Mouse (Mus musculus): ENCODE results near the gene Dffa. TPM values are rescaled to one million over a fixed set of nuclear protein-coding genes. Genes with fewer than 3 reads are reported as not detected.

The Dffa gene
- polyA plus RNA-seq, 1 experiment from 2014 or later: 28.5 TPM

DNA sequence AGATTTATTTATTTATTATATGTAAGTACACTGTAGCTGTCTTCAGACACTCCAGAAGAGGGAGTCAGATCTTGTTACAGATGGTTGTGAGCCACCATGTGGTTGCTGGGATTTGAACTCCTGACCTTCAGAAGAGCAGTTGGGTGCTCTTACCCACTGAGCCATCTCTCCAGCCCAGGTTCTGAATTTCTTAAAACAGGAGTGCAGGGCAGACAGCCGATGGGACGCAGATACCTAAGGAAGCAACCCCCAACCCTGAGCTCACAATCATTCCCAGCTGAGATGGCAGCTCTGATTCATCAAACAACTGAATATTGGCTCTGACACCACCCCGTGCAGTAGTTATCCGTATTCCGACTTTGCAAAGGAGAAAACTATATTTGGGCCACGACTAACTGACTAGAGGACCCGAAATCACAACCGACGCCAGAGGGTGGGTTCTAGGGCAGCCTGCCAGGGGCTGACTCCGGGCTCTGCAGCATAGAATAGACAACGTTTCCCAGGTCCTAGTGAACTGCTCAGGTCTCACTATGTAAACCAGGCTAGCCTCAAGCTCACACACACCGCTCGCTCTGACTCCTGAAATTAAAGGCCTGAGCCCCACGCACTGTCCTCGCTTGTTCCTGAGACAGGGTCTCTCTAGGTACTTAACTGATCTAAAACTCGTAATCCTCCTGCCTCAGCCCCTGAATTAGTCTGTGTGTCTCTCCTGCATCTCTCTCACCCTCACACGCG, 32.3 kb downstream of the Dffa start:
- DNase-seq (ENCODE audit: low spot score) (no peak), ATAC-seq (replicated peaks; ENCODE audit: low FRiP score) (no peak)
- peak overlapping the region; percentile 49 for H3K4me2 ChIP-seq (ENCODE audit: low read depth, low read length, severe bottlenecking)
- peak overlapping the region; percentile 80 for H3K9ac ChIP-seq (ENCODE audit: low read length)
- peaks cover 6% of the 10 kb centered on the region; the same call in 1 of the 2 replicates for H3K4me1 ChIP-seq (replicated peaks; ENCODE audit: control insufficient read depth, insufficient read depth, low read length)
- H3K27ac ChIP-seq (ENCODE audit: low read depth, low read length): peak overlapping the region; percentile 89; the same call in 1 of the 2 replicates
- no peaks in the 10 kb centered on the region for H3K27me3 ChIP-seq (ENCODE audit: control insufficient read depth, insufficient read depth, low read length)
- H3K36me3 ChIP-seq (ENCODE audit: control insufficient read depth, insufficient read depth, low read length): no peaks in the 10 kb centered on the region
- H3K9me3 ChIP-seq (ENCODE audit: control insufficient read depth, low read length): no peaks in the 10 kb centered on the region
- WGBS: 77% methylated on average over 18 of the region's 18 CpGs
- peak overlapping the region; percentile 47 for H3K4me3 ChIP-seq (ENCODE audit: low read depth, low read length)

DNA sequence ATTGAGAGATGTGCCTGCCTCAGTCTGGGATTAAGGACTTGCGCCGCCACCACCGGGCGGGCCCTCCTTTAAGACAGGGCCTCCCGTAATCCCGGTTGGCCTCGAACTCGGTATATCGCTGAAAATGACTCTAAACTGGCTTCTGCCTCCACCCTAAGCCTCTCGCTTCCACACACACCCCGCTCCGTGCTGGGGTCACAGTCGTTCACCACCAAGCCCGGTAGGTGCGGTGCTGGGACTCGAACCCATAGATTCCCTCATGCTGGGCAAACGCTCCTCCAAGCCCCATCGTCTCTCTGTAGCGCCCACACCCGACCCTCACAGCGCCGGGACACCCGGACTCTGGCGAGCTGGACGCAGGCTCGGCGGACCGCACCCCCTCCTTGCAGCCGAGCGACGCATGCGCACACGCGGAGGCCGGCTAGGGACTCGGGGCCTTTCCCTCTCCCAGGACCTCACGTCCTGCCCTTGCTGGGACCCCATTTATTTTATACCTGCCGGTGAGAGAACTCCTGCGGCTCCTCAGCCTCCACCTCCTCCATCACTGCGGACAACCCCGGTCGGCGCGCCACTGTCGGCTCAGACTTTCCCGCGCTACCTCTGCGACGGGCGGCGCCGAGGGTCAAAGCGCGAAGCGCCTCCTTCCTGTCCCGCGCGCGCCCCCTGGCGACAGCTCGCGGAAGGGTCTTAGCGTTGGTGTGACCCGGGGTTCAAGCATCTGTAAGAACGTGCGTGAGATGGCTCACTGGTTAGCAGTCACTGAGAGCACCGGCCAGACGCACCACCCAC, 33.2 kb downstream of the Dffa start, which contains the start of gene Cenps:
Cenps (minus strand) TSS at position 648 of the 789 bp plus-strand sequence.
- H3K4me1 ChIP-seq (replicated peaks; ENCODE audit: control insufficient read depth, insufficient read depth, low read length): peaks cover 6% of the 10 kb centered on the region; the same call in 1 of the 2 replicates
- peak within 1 kb of the TSS; percentile 47 for H3K4me3 ChIP-seq (ENCODE audit: low read depth, low read length)
- no peaks in the 10 kb centered on the region for H3K9me3 ChIP-seq (ENCODE audit: control insufficient read depth, low read length)
- peak within 1 kb of the TSS; percentile 49 for H3K4me2 ChIP-seq (ENCODE audit: low read depth, low read length, severe bottlenecking)
- no peaks in the 10 kb centered on the region for H3K27me3 ChIP-seq (ENCODE audit: control insufficient read depth, insufficient read depth, low read length)
- WGBS: under 1% methylated on average over 68 of the region's 68 CpGs
- ATAC-seq (replicated peaks; ENCODE audit: low FRiP score): peak; percentile 90
- peak; percentile 99 for DNase-seq (ENCODE audit: low spot score)
- no peaks in the 10 kb centered on the region for H3K36me3 ChIP-seq (ENCODE audit: control insufficient read depth, insufficient read depth, low read length)
- peak within 1 kb of the TSS; percentile 80 for H3K9ac ChIP-seq (ENCODE audit: low read length)
- peak within 1 kb of the TSS; percentile 89 for H3K27ac ChIP-seq (ENCODE audit: low read depth, low read length)

DNA sequence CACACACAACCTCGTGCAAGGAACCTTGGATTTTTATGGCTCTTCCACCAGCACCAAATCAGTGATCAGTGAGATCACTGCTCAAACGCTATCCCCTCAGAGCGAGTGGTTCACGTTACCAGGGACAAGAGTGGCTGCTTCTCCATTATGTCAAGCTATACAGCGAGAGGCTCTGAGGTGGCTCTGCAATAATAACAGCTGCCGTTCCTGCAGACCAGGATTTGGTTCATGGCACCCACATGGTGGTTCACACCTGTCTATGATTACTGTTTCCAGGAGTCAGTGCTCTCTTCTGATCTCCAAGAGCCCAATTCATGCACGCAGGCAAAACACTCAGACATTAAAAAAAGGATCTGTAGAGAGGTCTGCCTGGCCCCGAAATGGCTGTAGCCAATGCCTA, 34.6 kb downstream of the Dffa start:
- H3K9me3 ChIP-seq (ENCODE audit: control insufficient read depth, low read length): no peaks in the 10 kb centered on the region
- H3K36me3 ChIP-seq (ENCODE audit: control insufficient read depth, insufficient read depth, low read length): no peaks in the 10 kb centered on the region
- 86% methylated on average over 8 of the region's 8 CpGs for WGBS
- H3K9ac ChIP-seq (ENCODE audit: low read length): no peak overlapping the region
- peaks cover 6% of the 10 kb centered on the region; the same call in 1 of the 2 replicates for H3K4me1 ChIP-seq (replicated peaks; ENCODE audit: control insufficient read depth, insufficient read depth, low read length)
- DNase-seq (ENCODE audit: low spot score) (no peak), ATAC-seq (replicated peaks; ENCODE audit: low FRiP score) (no peak)
- no peak overlapping the region for H3K27ac ChIP-seq (ENCODE audit: low read depth, low read length)
- H3K27me3 ChIP-seq (ENCODE audit: control insufficient read depth, insufficient read depth, low read length): no peaks in the 10 kb centered on the region
- no peak overlapping the region for H3K4me3 ChIP-seq (ENCODE audit: low read depth, low read length)
- no peak overlapping the region for H3K4me2 ChIP-seq (ENCODE audit: low read depth, low read length, severe bottlenecking)

DNA sequence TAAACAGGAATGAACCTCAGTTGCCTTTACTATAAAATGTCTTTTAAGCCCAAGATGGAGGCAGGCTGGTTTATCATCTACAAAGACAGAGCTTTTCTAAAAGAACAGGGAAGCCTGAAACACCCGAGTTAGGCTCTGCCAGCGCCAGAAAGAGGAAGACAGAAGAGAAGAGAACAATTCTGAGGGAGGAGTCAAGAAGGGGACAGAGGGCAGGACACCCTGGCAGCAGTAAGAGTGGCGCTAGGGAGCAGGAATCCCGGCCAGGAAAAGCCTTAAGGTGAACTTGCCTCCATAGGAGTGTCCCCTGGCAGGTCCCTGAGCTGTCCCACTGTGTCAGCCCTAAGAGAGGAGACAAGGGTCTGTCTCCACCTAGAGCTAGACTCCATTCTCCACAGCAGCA, 39.6 kb downstream of the Dffa start:
- Histone ChIP-seq H3K36me3 (ENCODE audit: control insufficient read depth, insufficient read depth, low read length) (no peaks in the 10 kb centered on the region), H3K4me1 (replicated peaks; ENCODE audit: control insufficient read depth, insufficient read depth, low read length) (no peaks in the 10 kb centered on the region; the same call in 1 of the 2 replicates), H3K4me3 (ENCODE audit: low read depth, low read length) (no peak overlapping the region), H3K4me2 (ENCODE audit: low read depth, low read length, severe bottlenecking) (no peak overlapping the region), H3K9ac (ENCODE audit: low read length) (no peak overlapping the region), H3K9me3 (ENCODE audit: control insufficient read depth, low read length) (no peaks in the 10 kb centered on the region), H3K27me3 (ENCODE audit: control insufficient read depth, insufficient read depth, low read length) (no peaks in the 10 kb centered on the region), H3K27ac (ENCODE audit: low read depth, low read length) (no peak overlapping the region)
- ATAC-seq (replicated peaks; ENCODE audit: low FRiP score) (no peak), DNase-seq (ENCODE audit: low spot score) (no peak)
- WGBS: 39% methylated on average over 4 of the region's 4 CpGs

DNA sequence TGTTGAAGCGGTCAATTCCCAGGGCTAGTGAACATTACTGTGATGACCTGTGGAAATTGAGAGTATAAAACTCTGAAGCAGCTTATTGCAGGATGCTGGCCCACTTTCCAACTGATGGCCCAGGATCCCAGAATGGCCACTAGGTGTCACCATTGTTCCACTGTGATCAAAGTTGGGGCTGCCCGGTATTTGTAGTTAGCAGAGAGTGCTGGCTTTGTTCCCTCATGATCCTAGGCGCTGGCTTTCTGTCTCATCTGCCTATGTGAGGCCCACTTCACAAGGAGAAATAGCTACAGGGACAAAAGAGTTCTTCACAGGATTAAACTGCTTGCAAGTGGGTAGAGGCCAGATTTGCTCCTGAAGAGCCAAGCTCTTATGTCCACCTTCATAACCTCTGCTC, 40.5 kb downstream of the Dffa start:
- H3K4me1 ChIP-seq (replicated peaks; ENCODE audit: control insufficient read depth, insufficient read depth, low read length): no peaks in the 10 kb centered on the region; the same call in 1 of the 2 replicates
- peak; percentile 89 for ATAC-seq (replicated peaks; ENCODE audit: low FRiP score)
- H3K9me3 ChIP-seq (ENCODE audit: control insufficient read depth, low read length): no peaks in the 10 kb centered on the region
- no peak overlapping the region for H3K27ac ChIP-seq (ENCODE audit: low read depth, low read length)
- no peak overlapping the region for H3K4me2 ChIP-seq (ENCODE audit: low read depth, low read length, severe bottlenecking)
- H3K27me3 ChIP-seq (ENCODE audit: control insufficient read depth, insufficient read depth, low read length): no peaks in the 10 kb centered on the region
- H3K9ac ChIP-seq (ENCODE audit: low read length): peak overlapping the region; percentile 32; the same call in 1 of the 2 replicates
- H3K36me3 ChIP-seq (ENCODE audit: control insufficient read depth, insufficient read depth, low read length): no peaks in the 10 kb centered on the region
- no peak overlapping the region for H3K4me3 ChIP-seq (ENCODE audit: low read depth, low read length)
- 5% methylated on average over 3 of the region's 3 CpGs for WGBS
- peak; percentile 92 for DNase-seq (ENCODE audit: low spot score)

DNA sequence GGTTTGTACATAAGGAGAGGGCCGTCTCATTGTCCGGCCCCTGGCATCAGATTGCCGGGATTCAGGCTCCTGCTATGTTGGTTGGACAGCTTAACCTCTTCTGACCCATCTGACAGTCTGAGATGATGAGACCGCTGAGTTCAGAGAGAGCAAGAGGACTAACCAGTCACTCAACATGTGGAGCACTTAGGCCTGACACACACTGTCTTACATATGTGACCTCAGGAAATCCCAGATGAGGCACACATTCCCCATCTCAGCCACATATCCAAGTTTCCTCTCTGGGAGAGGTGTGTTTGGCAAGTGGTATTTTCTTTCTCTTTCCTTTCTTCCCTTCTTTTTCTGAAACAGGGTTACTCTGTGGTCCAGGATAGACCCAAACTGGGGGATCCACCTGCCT, 41.2 kb downstream of the Dffa start:
- Histone ChIP-seq H3K9ac (ENCODE audit: low read length) (no peak overlapping the region), H3K27ac (ENCODE audit: low read depth, low read length) (no peak overlapping the region)

DNA sequence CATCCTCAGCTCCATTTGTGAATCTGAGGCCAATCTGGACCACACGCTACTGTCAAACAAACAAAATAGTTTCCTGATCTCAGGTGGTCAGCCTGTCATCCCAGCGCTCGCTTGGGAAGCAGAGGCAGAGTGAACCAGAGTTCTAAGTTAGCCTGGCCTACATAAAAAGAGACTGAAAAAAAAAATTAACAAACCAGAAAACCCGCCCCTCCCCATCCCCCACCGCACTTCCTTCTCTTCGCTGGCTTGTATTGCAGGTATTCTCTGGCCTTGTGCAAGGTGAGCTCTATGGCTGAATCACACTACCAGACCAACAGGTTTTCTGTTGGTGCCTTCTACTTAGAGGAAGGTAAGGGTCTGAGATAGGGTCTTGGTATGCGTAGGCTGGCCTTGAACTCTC, 43.6 kb downstream of the Dffa start:
- 92% methylated on average over 7 of the region's 7 CpGs for WGBS
- H3K9me3 ChIP-seq (ENCODE audit: control insufficient read depth, low read length): no peaks in the 10 kb centered on the region
- no peak overlapping the region for H3K27ac ChIP-seq (ENCODE audit: low read depth, low read length)
- no peak overlapping the region for H3K4me3 ChIP-seq (ENCODE audit: low read depth, low read length)
- H3K27me3 ChIP-seq (ENCODE audit: control insufficient read depth, insufficient read depth, low read length): no peaks in the 10 kb centered on the region
- no peak overlapping the region for H3K9ac ChIP-seq (ENCODE audit: low read length)
- H3K4me2 ChIP-seq (ENCODE audit: low read depth, low read length, severe bottlenecking): no peak overlapping the region
- ATAC-seq (replicated peaks; ENCODE audit: low FRiP score) (no peak), DNase-seq (ENCODE audit: low spot score) (no peak)
- no peaks in the 10 kb centered on the region; the same call in 1 of the 2 replicates for H3K4me1 ChIP-seq (replicated peaks; ENCODE audit: control insufficient read depth, insufficient read depth, low read length)
- H3K36me3 ChIP-seq (ENCODE audit: control insufficient read depth, insufficient read depth, low read length): peaks cover 13% of the 10 kb centered on the region; the same call in 1 of the 2 replicates

More for the DNA sequence above, 41.2 kb downstream of the Dffa start:
- Histone ChIP-seq H3K4me1 (replicated peaks; ENCODE audit: control insufficient read depth, insufficient read depth, low read length) (no peaks in the 10 kb centered on the region; the same call in 1 of the 2 replicates), H3K4me3 (ENCODE audit: low read depth, low read length) (no peak overlapping the region), H3K27me3 (ENCODE audit: control insufficient read depth, insufficient read depth, low read length) (no peaks in the 10 kb centered on the region), H3K36me3 (ENCODE audit: control insufficient read depth, insufficient read depth, low read length) (no peaks in the 10 kb centered on the region; the same call in 1 of the 2 replicates), H3K4me2 (ENCODE audit: low read depth, low read length, severe bottlenecking) (no peak overlapping the region), H3K9me3 (ENCODE audit: control insufficient read depth, low read length) (no peaks in the 10 kb centered on the region)
- no peak for DNase-seq (ENCODE audit: low spot score)
- 74% methylated on average over 4 of the region's 4 CpGs for WGBS
- no peak for ATAC-seq (replicated peaks; ENCODE audit: low FRiP score)

DNA sequence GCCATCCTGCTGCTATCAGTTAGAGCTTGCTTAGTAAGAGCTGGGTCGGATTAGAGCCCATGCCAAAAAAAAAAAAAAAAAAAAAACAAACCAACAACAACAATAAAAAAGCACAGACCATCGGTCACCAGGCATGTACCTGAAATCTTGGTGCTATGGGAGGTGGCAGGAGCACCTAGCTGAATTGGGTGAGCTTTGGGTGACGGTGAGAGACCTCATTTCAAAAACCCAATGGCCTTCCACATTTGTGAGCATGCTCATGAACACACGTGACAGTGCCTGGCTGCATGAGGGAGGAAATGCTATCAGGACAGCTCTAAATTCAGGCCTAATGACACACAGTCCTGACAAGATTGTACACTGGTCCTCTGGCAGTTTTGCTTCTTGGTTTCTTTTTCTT, 44.1 kb downstream of the Dffa start:
- Histone ChIP-seq H3K9ac (ENCODE audit: low read length) (no peak overlapping the region), H3K27ac (ENCODE audit: low read depth, low read length) (no peak overlapping the region), H3K9me3 (ENCODE audit: control insufficient read depth, low read length) (no peaks in the 10 kb centered on the region), H3K4me1 (replicated peaks; ENCODE audit: control insufficient read depth, insufficient read depth, low read length) (no peaks in the 10 kb centered on the region; the same call in 1 of the 2 replicates), H3K36me3 (ENCODE audit: control insufficient read depth, insufficient read depth, low read length) (peaks cover 13% of the 10 kb centered on the region; the same call in 1 of the 2 replicates), H3K4me2 (ENCODE audit: low read depth, low read length, severe bottlenecking) (no peak overlapping the region), H3K27me3 (ENCODE audit: control insufficient read depth, insufficient read depth, low read length) (no peaks in the 10 kb centered on the region), H3K4me3 (ENCODE audit: low read depth, low read length) (no peak overlapping the region)
- ATAC-seq (replicated peaks; ENCODE audit: low FRiP score) (no peak), DNase-seq (ENCODE audit: low spot score) (no peak)
- 84% methylated on average over 4 of the region's 4 CpGs for WGBS
